Mouse (Mus musculus) spleen, adult 2 months (tissue): ENCODE results near the gene Fbxo9. TPM values are rescaled to one million over a fixed set of nuclear protein-coding genes. Genes with fewer than 3 reads are reported as not detected.

Experiments
- DNase-seq, 2 experiments: peaks; one replicate each; pipeline versions ENCODE4 v3.0.0 to v3.0.0-alpha.2; 2012 to 2021; ENCODE audit warnings: low spot score in 2 of 2, low read depth in 1 of 2
- H3K27ac ChIP-seq: fragments of 200-500 bp; 2 replicates; pipeline ENCODE4 v1.5.1; 2012; ENCODE audit warnings: low read length, inconsistent platforms; ENCODE audit not compliant: insufficient read depth
- H3K27me3 ChIP-seq: fragments of 200-500 bp; 2 replicates; pipeline ENCODE4 v1.6.1; 2012; ENCODE audit warnings: mild to moderate bottlenecking, moderate library complexity, low read length, inconsistent platforms; ENCODE audit not compliant: control insufficient read depth, insufficient read depth
- H3K36me3 ChIP-seq: fragments of 200-500 bp; 2 replicates; pipeline ENCODE4 v1.6.1; 2012; ENCODE audit warnings: mild to moderate bottlenecking, low read length, inconsistent platforms; ENCODE audit not compliant: control insufficient read depth, insufficient read depth
- H3K4me1 ChIP-seq: fragments of 200-500 bp; 2 replicates; pipeline ENCODE4 v1.6.1; 2011; ENCODE audit warnings: inconsistent platforms; ENCODE audit not compliant: control insufficient read depth, insufficient read depth, insufficient read length
- H3K4me3 ChIP-seq: fragments of 200-500 bp; 2 replicates; pipeline ENCODE4 v1.5.1; 2011; ENCODE audit warnings: mild to moderate bottlenecking, inconsistent platforms; ENCODE audit not compliant: insufficient read depth, insufficient read length; ENCODE audit errors: extremely low read depth
- CTCF ChIP-seq: fragments of 200-500 bp; IDR thresholded peaks from 2 replicates; pipeline ENCODE4 v1.5.1; 2011; ENCODE audit warnings: mild to moderate bottlenecking, inconsistent platforms; ENCODE audit not compliant: insufficient read depth, insufficient read length, insufficient replicate concordance; ENCODE audit errors: extremely low read depth
- POLR2A ChIP-seq: fragments of 200-500 bp; IDR thresholded peaks from 2 replicates; pipeline ENCODE4 v1.6.1; 2011; ENCODE audit warnings: low read depth, low read length, inconsistent platforms
- WGBS: fragments of 180-500 bp; shearing (Covaris S2); methylation state at CpG from one replicate; pipeline ENCODE4 v1.1.7; 2018; 5-methylcytosine and 5-hydroxymethylcytosine counted together
- polyA plus RNA-seq: library from polyadenylated mRNA; depleted of rRNA; stranded (reverse); fragments of >200 nt; gene quantifications from 2 replicates; pipeline ENCODE4 v1.2.3, GENCODE M21; 2012

The Fbxo9 gene
- polyA plus RNA-seq, 1 experiment = 79.8 TPM

DNA sequence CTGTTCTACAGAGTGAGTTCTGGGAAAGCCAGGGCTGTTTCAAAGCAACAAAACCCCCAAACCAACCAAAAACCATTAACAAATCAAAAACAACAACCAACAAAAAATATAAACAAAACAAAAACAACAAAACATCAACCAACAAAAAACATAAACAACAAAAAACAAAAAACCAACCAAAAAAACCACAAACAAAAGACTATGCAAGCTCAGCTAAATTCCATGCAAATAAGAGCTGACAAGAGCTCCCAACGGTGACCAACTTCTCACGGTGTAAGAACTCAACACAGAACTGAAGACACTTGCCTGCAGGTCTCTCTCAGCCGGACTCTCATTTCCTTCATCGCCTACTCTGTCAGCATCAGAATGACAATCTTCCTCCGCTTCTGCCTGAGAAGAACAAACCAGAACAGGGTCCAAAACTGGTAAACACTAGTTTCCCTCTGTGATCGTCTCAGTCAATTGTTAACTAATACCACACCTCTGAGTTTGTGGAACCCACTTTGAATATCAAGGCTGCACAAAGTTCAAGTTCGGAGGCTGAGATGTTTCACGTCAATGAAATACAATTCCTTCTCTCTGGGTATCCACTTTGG lies 4.8 kb downstream of the Fbxo9 start:
- H3K27me3 ChIP-seq = no peaks in the 10 kb centered on the region
- peaks cover 10% of the 10 kb centered on the region for H3K36me3 ChIP-seq
- H3K4me1 ChIP-seq = no peaks in the 10 kb centered on the region; the same call in none of the 2 replicates
- TF ChIP-seq CTCF (no peak), POLR2A (no peak)
- DNase-seq = no peak
- 74% methylated on average over 8 of the region's 8 CpGs for WGBS
- H3K4me3 ChIP-seq = no peak overlapping the region
- no peak overlapping the region for H3K27ac ChIP-seq

DNA sequence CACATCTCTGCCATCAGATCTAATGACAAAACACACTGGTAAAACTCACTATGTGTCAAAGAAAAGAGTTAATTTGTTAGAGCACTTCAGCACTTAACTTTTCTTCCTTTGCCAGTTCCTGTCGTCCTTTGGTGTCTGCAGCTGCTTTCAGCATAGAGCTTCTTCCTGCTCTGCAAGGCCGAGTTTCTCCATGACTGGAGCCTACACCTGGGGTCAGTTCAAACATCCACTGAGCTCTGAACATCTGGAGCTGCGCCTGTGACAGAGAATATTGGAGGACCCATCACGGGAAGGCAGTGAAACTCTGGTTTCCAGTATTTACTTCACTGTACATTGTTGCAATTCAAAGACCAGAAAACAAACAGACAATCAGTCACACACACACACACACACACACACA lies 7.4 kb downstream of the Fbxo9 start:
- H3K4me3 ChIP-seq = no peak overlapping the region
- H3K36me3 ChIP-seq = peaks cover 26% of the 10 kb centered on the region
- 6% methylated on average over 4 of the region's 4 CpGs for WGBS
- H3K4me1 ChIP-seq = no peaks in the 10 kb centered on the region; the same call in none of the 2 replicates
- H3K27me3 ChIP-seq = no peaks in the 10 kb centered on the region
- TF ChIP-seq POLR2A = no peak
- TF ChIP-seq CTCF = no peak
- H3K27ac ChIP-seq = peak overlapping the region; percentile 36
- DNase-seq = peak in 1 of 2 experiments; percentile 11

DNA sequence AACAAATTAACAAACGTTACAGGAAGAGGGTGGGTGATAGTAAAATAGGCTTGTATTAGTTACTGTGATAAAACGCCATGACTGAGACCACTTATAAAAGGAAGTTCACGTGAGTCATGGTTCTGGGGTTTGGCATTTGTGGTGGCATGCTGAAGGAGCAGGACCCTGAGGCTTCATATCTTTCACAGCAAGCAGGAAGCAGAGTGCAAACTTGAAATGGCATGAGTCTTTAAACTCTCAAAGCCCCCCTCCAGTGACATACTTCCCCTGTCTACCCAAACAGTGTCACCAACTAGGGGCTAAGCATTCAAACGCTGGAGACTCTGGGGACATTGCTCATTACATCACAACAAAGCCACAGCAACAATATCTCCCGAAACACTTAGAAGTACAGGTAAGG lies 7.9 kb downstream of the Fbxo9 start:
- 7% methylated on average over 5 of the region's 5 CpGs for WGBS
- Histone ChIP-seq H3K4me3 (no peak overlapping the region), H3K27me3 (no peaks in the 10 kb centered on the region), H3K4me1 (no peaks in the 10 kb centered on the region; the same call in none of the 2 replicates), H3K27ac (peak overlapping the region; percentile 6; the same call in 1 of the 2 replicates), H3K36me3 (peaks cover 27% of the 10 kb centered on the region)
- DNase-seq = no peak
- no peak for TF ChIP-seq POLR2A
- TF ChIP-seq CTCF = no peak

- Histone ChIP-seq H3K4me1 (no peaks in the 10 kb centered on the region; the same call in 1 of the 2 replicates), H3K36me3 (peaks cover 37% of the 10 kb centered on the region), H3K4me3 (no peak overlapping the region), H3K27ac (no peak overlapping the region), H3K27me3 (no peaks in the 10 kb centered on the region)
- TF ChIP-seq POLR2A (no peak), CTCF (peak; percentile 27; the same call in 1 of the 2 replicates)
- no peak for DNase-seq
- 97% methylated on average over 6 of the region's 6 CpGs for WGBS
Measured at GRCm38 (mm10) chr9:78096376-78096775, 12.5 kb downstream of the Fbxo9 start.

- no peak overlapping the region for H3K27ac ChIP-seq
- DNase-seq = no peak
- WGBS = 95% methylated on average over 12 of the region's 12 CpGs
- TF ChIP-seq POLR2A (no peak), CTCF (no peak)
- no peaks in the 10 kb centered on the region for H3K4me1 ChIP-seq
- peaks cover 37% of the 10 kb centered on the region for H3K36me3 ChIP-seq
- H3K4me3 ChIP-seq = no peak overlapping the region
- no peaks in the 10 kb centered on the region for H3K27me3 ChIP-seq
Measured at GRCm38 (mm10) chr9:78095686-78096085, 13.2 kb downstream of the Fbxo9 start.

- Histone ChIP-seq H3K27ac (no peak overlapping the region), H3K27me3 (no peaks in the 10 kb centered on the region), H3K4me1 (no peaks in the 10 kb centered on the region), H3K4me3 (no peak overlapping the region), H3K36me3 (peaks cover 24% of the 10 kb centered on the region)
- DNase-seq = no peak
- no peak for TF ChIP-seq POLR2A
- WGBS = 91% methylated on average over 3 of the region's 3 CpGs
Measured at GRCm38 (mm10) chr9:78090596-78090995, 18.3 kb downstream of the Fbxo9 start.

DNA sequence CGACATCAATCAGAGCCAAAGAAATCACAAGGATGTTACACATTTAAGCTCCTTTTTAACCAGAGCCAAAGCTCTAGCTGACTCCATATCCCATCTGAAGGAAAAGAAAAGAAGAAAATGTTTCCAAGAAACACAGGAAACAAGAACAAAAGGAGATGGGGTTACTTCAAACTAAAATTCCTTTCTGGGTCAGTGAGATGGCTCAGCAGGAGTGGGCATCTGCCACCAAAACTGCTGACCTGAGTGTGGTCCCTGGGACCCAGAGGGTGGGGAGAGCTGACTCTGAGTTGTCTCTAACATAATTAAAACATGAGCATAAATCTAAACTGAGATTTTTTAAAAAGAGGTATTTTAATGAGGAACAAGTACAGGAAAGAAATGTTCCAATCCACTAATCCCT lies 19.0 kb downstream of the Fbxo9 start:
- WGBS = 90% methylated on average over 1 of the region's 1 CpGs
- H3K27ac ChIP-seq = no peak overlapping the region

More for the DNA sequence above, 19.0 kb downstream of the Fbxo9 start:
- DNase-seq = no peak
- H3K4me3 ChIP-seq = no peak overlapping the region
- TF ChIP-seq POLR2A (no peak), CTCF (no peak)
- peaks cover 23% of the 10 kb centered on the region for H3K36me3 ChIP-seq
- no peaks in the 10 kb centered on the region for H3K4me1 ChIP-seq
- H3K27me3 ChIP-seq = no peaks in the 10 kb centered on the region
